Mouse (Mus musculus): Measurements from ENCODE around the gene Lhx1. TPM values are rescaled to one million over a fixed set of nuclear protein-coding genes. Genes with fewer than 3 reads are reported as not detected.

Gene Lhx1
- polyA plus RNA-seq, 1 experiment, result 12.8 TPM

GRCm38 (mm10) chr11:84566691-84567090, 41.4 kb upstream of the Lhx1 start:
- Histone ChIP-seq H3K36me3 (ENCODE audit: control insufficient read depth, insufficient read depth, low read length) (no peaks in the 10 kb centered on the region), H3K4me1 (ENCODE audit: control insufficient read depth, insufficient read depth, low read length) (peaks cover 3% of the 10 kb centered on the region; the same call in 1 of the 2 replicates), H3K27ac (ENCODE audit: insufficient read depth, low read depth, low read length) (no peak overlapping the region), H3K4me3 (ENCODE audit: insufficient read depth, low read depth, low read length) (no peak overlapping the region), H3K27me3 (replicated peaks; ENCODE audit: control insufficient read depth, insufficient read depth, low read length) (no peaks in the 10 kb centered on the region; the same call in 1 of the 2 replicates)
- 59% methylated on average over 8 of the region's 8 CpGs for WGBS
- DNase-seq, result no peak
- no peak for TF ChIP-seq POLR2A (IDR thresholded peaks at IDR 0.05; ENCODE audit: low read depth, low read length)
- TF ChIP-seq CTCF (conservative IDR thresholded peaks at IDR 0.05; ENCODE audit: insufficient read depth, insufficient read length, low read depth, low read length), result no peak

- Histone ChIP-seq H3K4me3 (ENCODE audit: insufficient read depth, low read depth, low read length) (no peak overlapping the region), H3K36me3 (ENCODE audit: control insufficient read depth, insufficient read depth, low read length) (no peaks in the 10 kb centered on the region), H3K4me1 (ENCODE audit: control insufficient read depth, insufficient read depth, low read length) (peaks cover 3% of the 10 kb centered on the region; the same call in 1 of the 2 replicates), H3K27me3 (replicated peaks; ENCODE audit: control insufficient read depth, insufficient read depth, low read length) (no peaks in the 10 kb centered on the region; the same call in 1 of the 2 replicates), H3K27ac (ENCODE audit: insufficient read depth, low read depth, low read length) (no peak overlapping the region)
- TF ChIP-seq POLR2A (IDR thresholded peaks at IDR 0.05; ENCODE audit: low read depth, low read length), result no peak
- TF ChIP-seq CTCF (conservative IDR thresholded peaks at IDR 0.05; ENCODE audit: insufficient read depth, insufficient read length, low read depth, low read length), result no peak
- peak; percentile 71 for DNase-seq
- 59% methylated on average over 3 of the region's 3 CpGs for WGBS
Observed at GRCm38 (mm10) chr11:84565224-84565623, 39.9 kb upstream of the Lhx1 start.

GRCm38 (mm10) chr11:84563360-84563759, 38.0 kb upstream of the Lhx1 start:
- TF ChIP-seq POLR2A (IDR thresholded peaks at IDR 0.05; ENCODE audit: low read depth, low read length), result no peak
- no peak for TF ChIP-seq CTCF (conservative IDR thresholded peaks at IDR 0.05; ENCODE audit: insufficient read depth, insufficient read length, low read depth, low read length)
- no peak for DNase-seq

GRCm38 (mm10) chr11:84562758-84563347, 37.5 kb upstream of the Lhx1 start:
- 49% methylated on average over 9 of the region's 9 CpGs for WGBS
- Histone ChIP-seq H3K27ac (ENCODE audit: insufficient read depth, low read depth, low read length) (no peak overlapping the region), H3K4me3 (ENCODE audit: insufficient read depth, low read depth, low read length) (no peak overlapping the region), H3K27me3 (replicated peaks; ENCODE audit: control insufficient read depth, insufficient read depth, low read length) (no peaks in the 10 kb centered on the region), H3K4me1 (ENCODE audit: control insufficient read depth, insufficient read depth, low read length) (peaks cover 3% of the 10 kb centered on the region; the same call in 1 of the 2 replicates), H3K36me3 (ENCODE audit: control insufficient read depth, insufficient read depth, low read length) (no peaks in the 10 kb centered on the region)
- no peak for DNase-seq
- TF ChIP-seq CTCF (conservative IDR thresholded peaks at IDR 0.05; ENCODE audit: insufficient read depth, insufficient read length, low read depth, low read length) (no peak), POLR2A (IDR thresholded peaks at IDR 0.05; ENCODE audit: low read depth, low read length) (no peak)

More at GRCm38 (mm10) chr11:84563360-84563759, 38.0 kb upstream of the Lhx1 start:
- Histone ChIP-seq H3K36me3 (ENCODE audit: control insufficient read depth, insufficient read depth, low read length) (no peaks in the 10 kb centered on the region), H3K4me1 (ENCODE audit: control insufficient read depth, insufficient read depth, low read length) (peaks cover 3% of the 10 kb centered on the region; the same call in 1 of the 2 replicates), H3K4me3 (ENCODE audit: insufficient read depth, low read depth, low read length) (no peak overlapping the region), H3K27me3 (replicated peaks; ENCODE audit: control insufficient read depth, insufficient read depth, low read length) (no peaks in the 10 kb centered on the region), H3K27ac (ENCODE audit: insufficient read depth, low read depth, low read length) (no peak overlapping the region)
- WGBS, result 60% methylated on average over 7 of the region's 7 CpGs

- no peak for TF ChIP-seq POLR2A (IDR thresholded peaks at IDR 0.05; ENCODE audit: low read depth, low read length)
- no peak for TF ChIP-seq CTCF (conservative IDR thresholded peaks at IDR 0.05; ENCODE audit: insufficient read depth, insufficient read length, low read depth, low read length)
- Histone ChIP-seq H3K27ac (ENCODE audit: insufficient read depth, low read depth, low read length) (no peak overlapping the region), H3K36me3 (ENCODE audit: control insufficient read depth, insufficient read depth, low read length) (no peaks in the 10 kb centered on the region), H3K4me1 (ENCODE audit: control insufficient read depth, insufficient read depth, low read length) (peaks cover 3% of the 10 kb centered on the region; the same call in 1 of the 2 replicates), H3K4me3 (ENCODE audit: insufficient read depth, low read depth, low read length) (no peak overlapping the region), H3K27me3 (replicated peaks; ENCODE audit: control insufficient read depth, insufficient read depth, low read length) (no peaks in the 10 kb centered on the region)
- WGBS, result 73% methylated on average over 5 of the region's 5 CpGs
- no peak for DNase-seq
Observed at GRCm38 (mm10) chr11:84561546-84561945, 36.2 kb upstream of the Lhx1 start.

GRCm38 (mm10) chr11:84553821-84554450, 28.6 kb upstream of the Lhx1 start:
- no peak for DNase-seq
- Histone ChIP-seq H3K4me1 (ENCODE audit: control insufficient read depth, insufficient read depth, low read length) (no peaks in the 10 kb centered on the region), H3K27ac (ENCODE audit: insufficient read depth, low read depth, low read length) (no peak overlapping the region), H3K4me3 (ENCODE audit: insufficient read depth, low read depth, low read length) (no peak overlapping the region), H3K27me3 (replicated peaks; ENCODE audit: control insufficient read depth, insufficient read depth, low read length) (no peaks in the 10 kb centered on the region), H3K36me3 (ENCODE audit: control insufficient read depth, insufficient read depth, low read length) (no peaks in the 10 kb centered on the region)
- WGBS, result 86% methylated on average over 14 of the region's 14 CpGs
- TF ChIP-seq POLR2A (IDR thresholded peaks at IDR 0.05; ENCODE audit: low read depth, low read length) (no peak), CTCF (conservative IDR thresholded peaks at IDR 0.05; ENCODE audit: insufficient read depth, insufficient read length, low read depth, low read length) (no peak)

- 36% methylated on average over 4 of the region's 4 CpGs for WGBS
Observed at GRCm38 (mm10) chr11:84551296-84551695, 26.0 kb upstream of the Lhx1 start.

More at GRCm38 (mm10) chr11:84551296-84551695, 26.0 kb upstream of the Lhx1 start:
- H3K4me1 ChIP-seq (ENCODE audit: control insufficient read depth, insufficient read depth, low read length), result no peaks in the 10 kb centered on the region
- no peaks in the 10 kb centered on the region for H3K36me3 ChIP-seq (ENCODE audit: control insufficient read depth, insufficient read depth, low read length)
- H3K27ac ChIP-seq (ENCODE audit: insufficient read depth, low read depth, low read length), result no peak overlapping the region
- peak; percentile 49 for DNase-seq
- no peaks in the 10 kb centered on the region for H3K27me3 ChIP-seq (replicated peaks; ENCODE audit: control insufficient read depth, insufficient read depth, low read length)
- no peak overlapping the region for H3K4me3 ChIP-seq (ENCODE audit: insufficient read depth, low read depth, low read length)
- no peak for TF ChIP-seq CTCF (conservative IDR thresholded peaks at IDR 0.05; ENCODE audit: insufficient read depth, insufficient read length, low read depth, low read length)
- TF ChIP-seq POLR2A (IDR thresholded peaks at IDR 0.05; ENCODE audit: low read depth, low read length), result no peak
